Mouse (Mus musculus) embryo, embryonic 9.5 days (tissue): ENCODE results near the gene Adamtsl5.

Experiments used
- DNase-seq: peaks from one replicate; pipeline ENCODE4 v3.0.0-alpha.2; 2017; ENCODE audit errors: extremely low spot score

The Adamtsl5 gene

GRCm38 (mm10) chr10:80342749-80343424, 5.3 kb downstream of the Adamtsl5 start:
- DNase-seq: peak; percentile 74

DNA sequence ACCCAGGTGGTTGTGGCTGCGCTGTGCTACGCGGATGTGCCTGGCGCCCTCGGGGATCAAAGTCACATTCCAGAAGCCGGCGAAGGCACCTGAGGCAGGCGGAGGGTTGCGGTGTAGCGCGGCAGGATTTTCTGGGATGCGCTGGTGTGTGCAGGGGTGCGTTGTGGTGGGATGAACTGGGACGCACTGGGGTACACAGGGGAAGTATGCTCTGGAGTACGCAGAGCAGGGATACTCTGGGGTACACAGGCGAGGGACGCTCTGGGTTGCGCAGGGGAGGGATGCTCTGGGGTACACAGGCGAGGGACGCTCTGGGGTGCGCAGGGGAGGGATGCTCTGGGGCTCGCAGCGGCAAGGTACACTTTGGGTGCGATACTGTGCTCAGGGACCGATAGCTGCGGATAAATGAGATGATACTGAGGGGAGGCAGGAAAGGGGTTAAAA, 5.9 kb downstream of the Adamtsl5 start:
- no peak for DNase-seq

DNA sequence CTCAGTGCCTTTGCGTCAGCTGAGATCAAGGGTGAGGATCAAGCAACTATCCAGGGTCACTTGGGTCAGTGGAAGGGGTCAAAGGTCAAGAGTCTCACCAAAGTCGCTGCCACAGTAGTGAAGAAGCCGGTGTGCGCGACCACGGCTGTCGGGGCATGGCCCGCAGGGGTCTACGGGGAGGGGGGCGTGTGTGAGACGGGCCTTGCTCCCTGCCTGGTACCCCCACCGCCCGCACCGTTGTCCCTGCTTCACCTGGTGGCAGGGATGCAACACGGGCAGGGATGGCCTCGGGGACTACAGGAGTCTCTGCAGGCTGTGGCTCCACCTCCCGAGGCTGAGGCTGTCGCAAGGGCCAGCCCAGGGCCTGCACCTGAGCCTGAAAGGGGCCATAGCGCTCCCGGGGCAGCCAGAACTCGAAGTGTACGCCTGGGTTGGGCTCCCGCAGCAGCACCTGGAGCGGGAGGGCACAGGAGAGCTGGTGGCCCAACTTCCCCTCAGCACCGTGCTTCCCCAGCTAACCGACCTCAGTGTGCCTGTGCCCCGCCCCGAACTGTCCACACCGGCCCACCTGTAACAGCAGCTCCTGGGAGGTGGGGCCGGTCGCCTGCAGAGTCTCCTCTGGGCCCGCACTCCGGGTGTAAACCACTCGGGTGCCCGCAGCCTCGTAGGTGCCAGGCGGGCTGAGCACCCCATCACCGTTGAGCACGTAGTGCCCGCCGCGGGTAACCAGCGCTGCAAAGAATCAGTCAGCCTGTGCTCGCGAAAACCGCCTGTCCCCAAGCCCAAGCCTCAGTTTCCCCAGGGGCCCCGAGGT, 6.5 kb downstream of the Adamtsl5 start:
- DNase-seq: no peak

- no peak for DNase-seq
These were observed 7.2 kb downstream of the Adamtsl5 start for GRCm38 (mm10) chr10:80341026-80341425.

DNA sequence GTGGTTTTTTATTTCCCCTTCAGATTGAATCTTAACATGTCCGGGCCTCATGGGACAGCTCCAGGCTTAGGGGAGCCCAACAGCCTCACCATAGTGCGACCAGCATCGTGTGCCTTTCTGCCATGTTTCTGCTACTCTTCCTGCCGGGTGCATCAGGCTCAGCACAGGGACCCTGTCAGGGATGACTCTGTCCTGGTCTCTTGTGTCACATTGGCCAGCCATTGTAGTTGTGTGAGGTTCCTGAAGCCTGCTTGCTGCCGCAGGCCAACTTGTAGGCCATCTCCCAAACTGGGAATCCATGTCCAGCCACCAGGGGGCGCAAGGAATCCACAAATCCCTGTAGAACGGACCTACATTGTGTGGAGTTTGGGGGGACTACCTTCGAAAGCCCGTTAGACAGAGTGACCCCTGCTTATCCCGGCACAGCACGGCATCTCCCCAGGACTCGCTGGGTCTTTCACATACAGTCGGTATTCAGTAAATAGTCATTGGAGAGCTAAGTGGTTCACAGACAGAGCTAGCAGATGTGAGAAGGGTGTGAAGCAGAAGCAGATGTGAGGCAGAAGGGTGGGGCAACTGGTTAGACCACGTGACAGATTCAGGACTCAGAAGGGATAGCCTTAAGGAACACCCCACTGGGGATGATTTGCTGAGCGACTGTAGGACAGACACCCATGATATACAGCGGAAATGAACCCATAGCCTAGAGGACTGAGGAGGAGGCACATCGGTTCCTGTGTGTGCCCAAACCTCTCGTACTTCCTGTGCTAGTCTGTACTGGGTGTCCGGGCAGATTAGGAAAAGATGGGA, 8.1 kb downstream of the Adamtsl5 start:
- peak; percentile 84 for DNase-seq

DNA sequence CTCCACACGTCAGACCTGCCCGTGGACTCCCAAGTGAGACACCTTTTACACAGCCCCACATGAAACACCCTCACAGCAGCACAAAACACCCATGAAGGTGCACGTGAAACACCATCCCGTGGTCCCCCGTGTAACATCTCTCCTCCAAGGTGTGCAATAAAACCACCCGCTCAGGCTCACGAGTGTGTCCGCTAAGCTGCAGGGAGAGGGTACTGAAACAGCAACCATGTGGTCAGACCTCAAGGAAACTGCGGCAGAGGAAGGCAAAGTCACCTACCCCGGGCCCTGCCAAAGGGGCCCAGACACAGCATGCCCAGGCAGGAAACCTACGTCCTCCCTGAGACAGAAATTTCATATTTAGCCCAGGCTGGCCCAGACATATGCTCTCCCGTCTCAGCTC, 11.9 kb downstream of the Adamtsl5 start:
- no peak for DNase-seq

GRCm38 (mm10) chr10:80332525-80332989, 15.7 kb downstream of the Adamtsl5 start:
- no peak for DNase-seq

DNA sequence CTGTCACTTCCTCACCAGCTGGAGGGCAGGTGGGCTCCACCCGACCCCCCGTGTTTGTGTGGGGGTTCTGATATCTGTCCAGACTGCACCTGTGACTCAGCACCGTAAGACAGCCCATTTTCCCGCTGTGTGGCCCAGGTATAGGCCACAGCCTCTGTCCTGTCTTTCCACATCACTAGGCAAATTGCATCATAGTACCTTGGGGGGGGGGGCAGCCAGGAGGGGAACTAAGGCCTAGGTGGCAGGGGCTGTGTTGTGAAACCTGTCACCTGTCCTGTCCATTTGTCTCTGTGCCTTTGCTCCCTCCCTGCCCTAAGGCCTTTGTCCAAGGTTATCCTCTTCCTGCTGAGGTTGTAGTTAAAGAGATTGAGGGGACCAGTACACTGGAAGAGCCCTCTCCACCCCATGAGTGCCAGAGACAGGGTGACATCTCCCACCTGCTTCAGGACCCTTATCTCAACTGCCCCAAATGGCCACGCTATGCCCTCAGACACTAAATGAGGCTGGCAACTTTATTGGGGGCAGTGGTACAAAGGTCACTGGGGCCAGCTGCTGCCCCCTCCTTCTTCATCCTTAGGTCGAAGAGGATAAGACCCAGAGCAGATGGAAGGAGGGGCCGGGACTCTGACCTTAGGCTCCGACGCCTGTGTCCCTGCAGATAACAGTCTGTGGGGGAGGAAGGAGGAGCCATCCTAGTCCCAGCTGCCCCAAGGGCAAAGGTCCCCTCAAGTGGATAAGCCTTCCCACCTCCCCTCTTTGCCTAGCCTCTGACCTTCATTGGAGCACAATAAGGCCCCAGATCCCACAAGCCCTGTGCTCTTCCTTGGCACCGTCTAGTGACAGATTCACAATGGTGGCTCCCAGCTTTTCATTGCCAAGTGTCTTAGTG, 16.3 kb downstream of the Adamtsl5 start:
- DNase-seq: no peak

DNA sequence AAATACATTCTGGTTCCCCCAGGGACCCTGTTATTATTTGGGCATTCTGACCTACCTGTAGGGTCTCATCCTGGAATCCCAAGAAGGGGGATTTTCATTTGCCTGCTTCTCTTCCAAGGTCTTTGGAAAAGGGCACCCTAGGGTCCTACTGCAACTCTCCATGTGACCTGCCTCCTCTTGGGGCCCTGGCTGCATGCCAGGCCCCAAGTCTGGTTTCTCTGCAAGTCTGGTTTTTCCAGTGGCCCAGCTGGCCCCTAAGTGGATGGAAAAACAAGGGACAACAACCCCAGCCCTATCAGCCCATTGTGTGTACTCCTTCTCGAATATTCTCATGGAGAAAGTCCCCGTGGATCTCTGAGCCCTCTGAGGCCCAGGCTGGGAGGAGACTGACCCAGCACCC, 17.3 kb downstream of the Adamtsl5 start:
- no peak for DNase-seq

DNA sequence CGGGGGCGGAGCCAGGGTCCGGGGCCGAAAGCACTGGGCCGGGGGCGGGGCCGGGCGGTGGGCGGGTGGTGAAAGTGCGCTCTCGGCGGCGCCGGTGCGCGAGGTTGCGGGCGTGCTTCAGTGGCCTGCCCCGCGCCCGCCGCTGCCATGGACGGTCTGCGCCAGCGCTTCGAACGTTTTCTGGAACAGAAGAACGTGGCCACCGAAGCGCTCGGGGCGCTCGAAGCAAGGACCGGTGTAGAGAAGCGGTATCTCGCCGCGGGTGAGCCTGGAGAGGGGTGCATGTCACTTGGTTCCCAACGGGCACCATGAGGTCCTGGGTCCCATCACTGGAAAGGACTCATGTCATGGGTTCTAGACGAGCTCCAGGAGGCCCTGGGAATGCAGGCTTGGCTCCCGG, 18.1 kb downstream of the Adamtsl5 start:
- DNase-seq: no peak

- peak; percentile 99 for DNase-seq
These were observed 18.7 kb downstream of the Adamtsl5 start, which contains the start of the genes Pcsk4 and Reep6 for GRCm38 (mm10) chr10:80329273-80330081. TSS of gene Pcsk4 (minus strand) at chr10:80329498. TSS of gene Reep6 (plus strand) at chr10:80329953.

DNA sequence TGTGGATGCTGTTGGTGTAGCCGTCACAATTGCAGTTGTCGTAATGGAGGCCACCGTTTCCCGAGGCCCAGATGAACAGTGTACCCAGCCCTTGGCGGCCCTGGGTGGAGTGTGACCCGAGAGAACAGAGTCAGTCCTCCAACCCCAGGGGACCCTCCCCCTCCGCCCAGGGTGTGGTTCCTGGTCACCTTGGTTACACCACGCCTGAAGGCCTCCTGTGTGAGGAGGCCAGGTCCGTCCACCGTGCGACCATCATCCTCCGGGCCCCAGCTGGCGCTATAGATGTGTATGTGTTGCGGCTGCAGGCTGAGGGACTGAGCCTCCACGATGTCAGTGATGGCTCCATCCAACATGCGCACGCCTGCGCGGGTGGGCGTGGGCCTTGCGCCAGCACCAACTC, 23.2 kb downstream of the Adamtsl5 start:
- no peak for DNase-seq

- no peak for DNase-seq
These were observed 23.8 kb downstream of the Adamtsl5 start for GRCm38 (mm10) chr10:80324120-80325037.

DNA sequence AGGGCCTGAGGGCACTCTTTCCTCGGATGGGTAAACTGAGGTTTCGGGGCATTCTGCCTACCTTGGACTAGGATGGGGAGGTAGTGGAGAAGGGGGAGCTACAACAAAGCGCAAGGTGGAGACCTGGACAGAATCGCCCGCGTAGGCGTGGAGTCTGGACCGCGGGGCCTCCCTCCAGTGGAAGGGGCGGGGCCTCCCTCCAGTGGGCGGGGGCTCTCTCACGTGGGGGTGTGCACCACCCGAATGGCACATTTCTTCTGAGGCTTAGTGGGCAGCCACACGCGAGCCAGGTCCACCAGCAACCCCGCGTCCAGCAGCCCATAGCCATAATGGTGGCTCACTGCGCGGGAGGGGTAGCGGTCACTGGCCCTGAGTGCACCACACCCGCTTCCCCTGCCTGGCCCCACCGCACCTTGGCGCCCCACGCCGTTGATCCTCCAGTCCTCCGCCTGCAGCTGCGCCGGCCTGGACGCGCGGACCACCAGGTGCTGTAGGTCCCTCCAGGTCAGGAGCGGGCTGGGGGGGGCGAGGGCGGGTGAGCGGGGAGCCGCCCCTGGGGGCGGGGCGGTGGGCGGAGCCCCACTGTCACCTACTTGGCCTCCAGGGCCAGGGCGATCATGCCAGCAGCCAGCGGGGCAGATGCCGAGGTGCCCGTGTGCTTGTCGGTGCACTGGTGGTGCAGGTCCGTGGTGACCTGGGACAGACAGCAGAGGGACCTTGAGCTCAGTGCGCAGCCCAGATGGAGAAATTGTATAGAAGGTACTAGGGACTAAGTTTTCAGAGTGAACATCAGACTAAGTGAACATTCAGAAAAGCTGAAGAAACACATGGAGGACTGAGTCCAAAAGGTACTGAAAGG, 24.7 kb downstream of the Adamtsl5 start:
- peak; percentile 74 for DNase-seq

GRCm38 (mm10) chr10:80322811-80323211, 25.4 kb downstream of the Adamtsl5 start:
- DNase-seq: peak; percentile 52

DNA sequence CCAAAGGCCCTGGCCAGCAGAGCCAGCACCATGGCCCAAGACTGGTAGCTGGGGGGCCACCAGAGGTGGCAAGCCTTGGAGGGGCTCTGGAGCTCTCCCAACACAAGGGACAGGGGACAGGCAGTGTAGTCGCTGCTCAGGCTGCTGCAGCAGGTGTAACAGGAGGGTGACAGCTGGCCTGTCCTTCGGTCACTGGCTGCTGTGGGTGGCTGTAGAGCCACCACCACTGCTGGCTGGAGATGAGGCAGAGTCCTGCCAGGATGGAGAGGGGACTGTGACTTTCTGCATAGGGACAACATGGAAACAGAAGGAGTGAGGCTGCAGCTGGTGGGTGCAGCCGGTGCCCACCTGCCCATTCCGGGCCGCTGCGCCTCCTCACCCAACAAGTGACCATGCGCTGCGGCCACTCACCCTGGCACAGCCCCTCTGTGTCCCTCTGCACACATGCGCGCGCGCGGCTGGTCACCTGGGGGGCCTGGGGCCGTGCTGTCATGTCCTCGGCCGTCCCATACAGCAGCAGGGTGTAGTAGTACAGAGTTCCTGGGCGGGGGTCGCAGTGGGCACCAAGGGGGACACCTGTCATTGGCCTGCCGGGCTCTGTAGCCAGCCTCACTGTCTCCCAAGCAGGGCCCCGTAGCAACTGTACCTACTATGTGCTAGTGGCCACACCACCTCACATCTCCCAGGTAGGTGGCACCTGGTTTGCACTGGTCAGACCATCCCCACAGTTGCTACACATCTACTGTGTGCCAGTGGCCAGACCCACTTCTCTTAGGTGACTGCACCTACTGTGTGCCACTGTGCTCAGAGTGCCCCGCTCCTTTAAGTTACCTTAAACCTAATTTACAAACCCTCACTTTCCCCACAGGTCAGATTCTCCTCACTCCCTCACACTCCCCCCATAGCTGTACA, 26.3 kb downstream of the Adamtsl5 start:
- no peak for DNase-seq
